Mouse (Mus musculus): ENCODE results near the gene Strn3.
"Not testable (repeated sequence)": the region's sequence is repeated elsewhere in the genome, so short reads cannot be mapped to it uniquely, and the experiment has no call there.

The Strn3 gene

DNA sequence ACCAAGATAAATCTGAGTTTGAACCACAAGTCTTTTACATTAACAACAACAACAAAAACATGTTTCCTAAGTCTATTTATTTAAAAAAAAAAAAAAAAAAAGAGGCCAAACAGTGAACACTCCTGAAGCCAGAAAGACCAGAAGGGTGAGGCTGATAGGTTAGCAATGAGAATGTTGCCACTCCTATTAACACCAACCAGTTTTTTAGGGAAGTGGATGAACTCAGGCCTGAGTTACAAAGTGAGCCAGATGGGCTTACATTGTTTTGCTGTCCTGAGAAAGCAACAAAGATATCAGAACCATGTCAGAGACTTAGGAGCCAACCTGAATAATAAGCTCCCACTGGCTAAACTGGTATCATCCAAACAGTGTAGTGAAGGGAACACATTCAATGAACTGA, 71.1 kb downstream of the Strn3 start:
- no peak for DNase-seq (ENCODE audit: low spot score in 2 of 2)

GRCm38 (mm10) chr12:51612361-51612760, 79.3 kb downstream of the Strn3 start:
- no peak for DNase-seq (ENCODE audit: low spot score in 2 of 2)

- DNase-seq (ENCODE audit: low spot score in 2 of 2), result no peak
These were observed 85.6 kb downstream of the Strn3 start for GRCm38 (mm10) chr12:51606138-51606537.

- no peak for DNase-seq (ENCODE audit: low spot score in 2 of 2)
These were observed 88.4 kb downstream of the Strn3 start for GRCm38 (mm10) chr12:51603306-51603705.

DNA sequence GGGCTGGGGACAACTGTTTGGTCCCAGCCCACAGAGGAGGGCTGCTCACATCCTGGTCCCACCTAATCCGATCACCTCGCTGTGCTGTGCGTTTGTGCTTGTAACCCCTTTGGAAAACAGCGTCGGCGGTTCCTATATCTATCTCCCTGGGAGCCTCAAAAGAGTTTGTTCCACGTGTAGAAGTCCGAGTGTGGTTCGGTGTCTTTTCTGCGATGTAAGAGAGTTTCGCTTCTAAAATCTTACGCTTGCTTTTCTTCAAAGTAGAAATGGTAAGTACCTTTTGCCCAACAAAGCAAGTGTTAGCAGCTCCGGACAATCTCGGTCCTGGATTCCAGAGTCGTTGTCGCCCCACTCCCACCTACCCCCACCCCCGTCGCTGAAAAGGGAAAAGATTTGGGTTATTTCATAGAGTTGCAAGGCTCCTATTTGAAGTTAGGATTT, 97.6 kb downstream of the Strn3 start:
- DNase-seq (ENCODE audit: low spot score in 2 of 2), result no peak

- no peak for DNase-seq (ENCODE audit: low spot score in 2 of 2)
These were observed 98.3 kb downstream of the Strn3 start, which contains the start of gene Coch for GRCm38 (mm10) chr12:51593229-51594029. Gene Coch (plus strand): TSS chr12:51593341.

DNA sequence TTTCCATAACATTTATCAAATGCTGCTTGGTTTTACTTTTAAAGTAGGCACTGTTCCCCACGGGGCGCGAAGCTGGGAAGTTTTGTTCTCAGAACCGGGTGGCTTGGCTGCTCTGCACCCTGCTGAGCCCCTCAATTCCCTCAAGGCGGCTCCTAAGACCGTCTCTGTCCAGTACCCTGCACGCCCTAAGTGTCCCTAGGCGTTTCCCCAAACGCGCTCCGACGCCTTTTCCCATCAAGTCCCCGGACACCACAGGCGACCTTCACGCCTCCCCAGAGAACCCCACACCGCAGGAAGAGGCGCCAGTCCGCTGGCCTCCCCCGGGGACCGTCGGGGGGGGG, 98.8 kb downstream of the Strn3 start:
- DNase-seq (ENCODE audit: low spot score in 2 of 2), result no peak

GRCm38 (mm10) chr12:51591921-51592320, 99.8 kb downstream of the Strn3 start:
- DNase-seq (ENCODE audit: low spot score in 2 of 2), result no peak

DNA sequence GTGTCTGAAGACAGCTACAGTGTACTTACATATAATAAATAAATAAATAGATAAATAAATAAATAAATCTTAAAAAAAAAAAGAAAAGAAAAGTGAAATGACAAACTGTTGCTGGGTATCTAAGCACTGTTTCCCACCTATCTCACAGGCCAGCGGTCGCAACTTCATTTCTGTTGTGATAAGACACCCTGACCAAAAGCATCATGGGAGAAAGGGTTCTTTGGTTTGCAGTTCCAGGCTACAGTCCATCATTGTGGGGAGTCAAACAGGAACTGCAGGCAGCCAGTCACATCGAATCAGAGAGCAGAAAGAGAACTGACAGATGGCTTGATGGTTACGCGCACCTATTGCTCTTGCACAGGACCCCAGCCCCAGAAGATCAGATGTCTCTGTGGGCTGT, 102.4 kb downstream of the Strn3 start:
- no peak for DNase-seq (ENCODE audit: low spot score in 2 of 2)

- DNase-seq (ENCODE audit: low spot score in 2 of 2), result not testable (repeated sequence)
These were observed 113.9 kb downstream of the Strn3 start for GRCm38 (mm10) chr12:51577816-51578215.

GRCm38 (mm10) chr12:51572651-51573050, 119.0 kb downstream of the Strn3 start:
- no peak for DNase-seq (ENCODE audit: low spot score in 2 of 2)

DNA sequence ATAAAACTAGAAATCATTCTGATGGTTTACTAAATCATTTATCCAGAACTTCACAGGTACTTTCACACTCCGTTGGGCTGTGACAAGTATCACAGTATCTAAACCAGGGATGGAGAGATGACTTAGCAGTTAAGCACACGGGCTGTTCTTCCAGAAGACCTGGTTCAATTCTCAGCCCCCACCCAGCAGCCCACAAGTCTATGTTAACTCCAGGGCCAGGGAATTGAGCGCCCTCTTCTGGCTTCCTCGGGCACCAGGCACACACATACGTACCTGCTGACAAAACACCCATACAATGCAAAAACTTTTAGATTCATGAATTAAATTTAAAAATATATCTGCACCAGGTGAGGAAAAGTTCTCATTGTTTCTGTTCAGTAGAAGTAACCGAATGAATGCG, 121.8 kb downstream of the Strn3 start:
- no peak for DNase-seq (ENCODE audit: low spot score in 2 of 2)

DNA sequence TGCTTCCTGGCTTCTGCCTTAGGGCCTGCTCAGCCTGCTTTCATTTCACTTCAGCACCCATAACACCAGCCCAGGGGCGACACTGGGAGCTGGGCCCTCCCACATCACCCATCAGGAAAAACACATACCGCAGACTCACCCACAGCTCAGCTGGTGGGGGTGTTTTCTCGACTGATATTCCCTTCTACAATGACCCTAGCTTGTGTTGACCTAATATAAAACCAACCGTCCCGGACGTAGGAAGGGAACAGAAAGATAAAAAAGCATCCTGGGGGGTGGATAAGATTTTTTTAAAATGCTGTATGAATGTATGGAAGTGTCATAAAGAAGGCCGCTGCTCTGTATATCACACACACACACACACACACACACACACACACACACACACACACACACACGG, 122.2 kb downstream of the Strn3 start:
- DNase-seq (ENCODE audit: low spot score in 2 of 2), result no peak

GRCm38 (mm10) chr12:51567225-51567624, 124.5 kb downstream of the Strn3 start:
- peak in 1 of 2 experiments; percentile 6 for DNase-seq (ENCODE audit: low spot score in 2 of 2)

GRCm38 (mm10) chr12:51561416-51561815, 130.3 kb downstream of the Strn3 start:
- DNase-seq (ENCODE audit: low spot score in 2 of 2), result no peak
